Mouse (Mus musculus) CH12.LX (cell line): ENCODE data around the gene B2m.

Experiments
- BHLHE40 ChIP-seq: IDR thresholded peaks from 2 replicates; pipeline ENCODE4 v1.6.1; 2011; ENCODE audit warnings: mild to moderate bottlenecking, low read depth, low read length, improper control_type of control experiment
- CHD1 ChIP-seq: IDR thresholded peaks from 2 replicates; pipeline ENCODE4 v1.6.1; 2012; ENCODE audit warnings: low read depth, low read length, improper control_type of control experiment, inconsistent platforms
- CHD2 ChIP-seq: IDR thresholded peaks from 2 replicates; pipeline ENCODE4 v1.6.1; 2011; ENCODE audit warnings: low read length, improper control_type of control experiment
- CTCF ChIP-seq, 2 experiments: IDR thresholded peaks in 1 of 2; conservative IDR thresholded peaks in 1 of 2; 2 replicates each; pipeline ENCODE4 v1.5.1; 2011 to 2012; ENCODE audit warnings: low read depth in 2 of 2, low read length in 2 of 2, improper control_type of control experiment in 1 of 2, inconsistent platforms in 1 of 2, mild to moderate bottlenecking in 1 of 2, moderate library complexity in 1 of 2
- EP300 ChIP-seq: IDR thresholded peaks from 2 replicates; pipeline ENCODE4 v1.6.1; 2011; ENCODE audit warnings: low read length, improper control_type of control experiment
- JUND ChIP-seq: conservative IDR thresholded peaks from 2 replicates; pipeline ENCODE4 v1.6.1; 2011; ENCODE audit warnings: low read depth, low read length, improper control_type of control experiment
- MAFK ChIP-seq: IDR thresholded peaks from 2 replicates; pipeline ENCODE4 v1.6.1; 2011; ENCODE audit warnings: low read length, improper control_type of control experiment; ENCODE audit not compliant: insufficient replicate concordance
- MAX ChIP-seq: IDR thresholded peaks from 2 replicates; pipeline ENCODE4 v1.6.1; 2011; ENCODE audit warnings: low read length, improper control_type of control experiment
- MEF2A ChIP-seq: IDR thresholded peaks from 2 replicates; pipeline ENCODE4 v1.6.1; 2014; ENCODE audit warnings: low read depth, mild to moderate bottlenecking, inconsistent platforms, low read length, improper control_type of control experiment, borderline replicate concordance
- POLR2A ChIP-seq: IDR thresholded peaks from 2 replicates; pipeline ENCODE4 v1.6.1; 2011; ENCODE audit warnings: low read depth, mild to moderate bottlenecking, improper control_type of control experiment, low read length
- ZC3H11A ChIP-seq: IDR thresholded peaks from 2 replicates; pipeline ENCODE4 v1.6.1; 2012; ENCODE audit warnings: low read depth, mild to moderate bottlenecking, inconsistent platforms, low read length, improper control_type of control experiment
- ZNF384 ChIP-seq: IDR thresholded peaks from 2 replicates; pipeline ENCODE4 v1.6.1; 2012; ENCODE audit warnings: low read depth, low read length, improper control_type of control experiment, inconsistent platforms

DNA sequence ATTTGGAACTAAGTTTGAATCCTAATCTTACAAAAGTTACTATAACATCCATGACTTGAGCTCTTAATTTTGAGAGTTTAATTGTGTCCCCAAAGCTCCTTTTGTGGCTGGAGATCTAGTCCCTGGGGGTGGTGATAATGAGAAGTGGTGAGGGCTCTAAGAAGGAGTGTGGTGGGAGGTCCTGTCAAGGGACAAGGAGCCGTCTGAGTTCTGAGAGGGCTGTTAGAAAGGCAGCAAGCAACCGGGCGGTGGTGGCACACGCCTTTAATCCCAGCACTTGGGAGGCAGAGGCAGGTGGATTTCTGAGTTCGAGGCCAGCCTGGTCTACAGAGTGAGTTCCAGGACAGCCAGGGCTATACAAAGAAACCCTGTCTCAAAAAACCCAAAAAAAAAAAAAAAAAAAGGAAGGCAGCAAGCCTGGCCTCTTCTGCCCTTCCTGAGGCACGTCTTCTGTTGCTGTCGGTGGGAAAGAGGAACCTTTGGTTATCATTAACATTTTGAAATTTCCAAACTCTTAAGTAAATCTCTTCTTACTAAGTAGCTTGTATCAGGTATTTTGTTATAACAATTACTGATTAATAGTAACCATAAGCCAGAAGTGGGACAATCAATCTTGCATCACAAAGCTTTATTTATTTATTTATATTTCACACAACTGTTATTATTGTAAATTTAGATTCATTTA lies 6.3 kb downstream of the B2m start:
- TF ChIP-seq CTCF (conservative IDR thresholded peaks at IDR 0.05 in 1 of 2, IDR thresholded peaks at IDR 0.05 in 1 of 2; ENCODE audit: low read depth in 2 of 2, low read length in 2 of 2), result no peak
- TF ChIP-seq JUND, result no peak
- no peak for TF ChIP-seq MEF2A
- no peak for TF ChIP-seq MAX
- TF ChIP-seq CHD1, result no peak
- TF ChIP-seq ZC3H11A, result no peak
- no peak; the same call in 1 of the 2 replicates for TF ChIP-seq POLR2A
- TF ChIP-seq BHLHE40, result no peak
- no peak for TF ChIP-seq CHD2
- no peak for TF ChIP-seq EP300
- TF ChIP-seq ZNF384, result peak; percentile 41; the same call in 1 of the 2 replicates
- no peak for TF ChIP-seq MAFK
